Mouse (Mus musculus) heart, embryonic 16.5 days (tissue): Measurements from ENCODE around the gene Ckm. TPM values are rescaled to one million over a fixed set of nuclear protein-coding genes. Genes with fewer than 3 reads are reported as not detected.

Experiments used
- ATAC-seq: fragments of 200-750 bp; cut with Nextera tagmentation; replicated peaks from 2 replicates; pipeline ENCODE4 v1.8.0; 2017; ENCODE audit warnings: moderate number of reproducible peaks; ENCODE audit not compliant: insufficient read depth, low FRiP score; ENCODE audit errors: extremely low read depth
- H3K27ac ChIP-seq: fragments of 300-500 bp; sonication (generic); 2 replicates; pipeline ENCODE4 v1.5.1; 2014; ENCODE audit warnings: mild to moderate bottlenecking, low read length, control low read depth, moderate library complexity
- H3K27me3 ChIP-seq: fragments of 300-500 bp; sonication (generic); 2 replicates; pipeline ENCODE4 v1.6.1; 2014; ENCODE audit warnings: low read length, mixed read lengths; ENCODE audit not compliant: control insufficient read depth, insufficient read depth
- H3K36me3 ChIP-seq: fragments of 300-500 bp; sonication (generic); 2 replicates; pipeline ENCODE4 v1.6.1; 2014; ENCODE audit not compliant: control insufficient read depth, insufficient read depth
- H3K4me1 ChIP-seq: fragments of 300-500 bp; sonication (generic); 2 replicates; pipeline ENCODE4 v1.6.1; 2014; ENCODE audit warnings: low read length, mixed read lengths; ENCODE audit not compliant: control insufficient read depth, insufficient read depth
- H3K4me2 ChIP-seq: fragments of 300-500 bp; sonication (generic); 2 replicates; pipeline ENCODE4 v1.6.1; 2014; ENCODE audit warnings: low read depth, mild to moderate bottlenecking, control low read depth, low read length
- H3K4me3 ChIP-seq: fragments of 300-500 bp; sonication (generic); 2 replicates; pipeline ENCODE4 v1.5.1; 2014; ENCODE audit warnings: mild to moderate bottlenecking, control low read depth, low read length
- H3K9ac ChIP-seq: fragments of 300-500 bp; sonication (generic); 2 replicates; pipeline ENCODE4 v1.6.1; 2014; ENCODE audit warnings: low read length, control low read depth
- H3K9me3 ChIP-seq: fragments of 300-500 bp; sonication (generic); replicated peaks from 2 replicates; pipeline ENCODE4 v1.6.1; 2016; ENCODE audit warnings: low read length; ENCODE audit not compliant: control insufficient read depth
- WGBS: fragments of 180-500 bp; shearing (Covaris S2); extraction: QIAGEN DNeasy Blood & Tissue Kit; methylation state at CpG from one replicate; pipeline ENCODE4 v1.1.7; 2014; 5-methylcytosine and 5-hydroxymethylcytosine counted together
- polyA plus RNA-seq: library from polyadenylated mRNA; unstranded; fragments of >200 nt; fragmentation: Nextera tagmentation; extraction: Ambion mirVana; gene quantifications from 2 replicates; pipeline ENCODE4 v1.2.1, GENCODE M21; 2015

The Ckm gene
- polyA plus RNA-seq, 1 experiment from 2014 or later: 3,117 TPM

DNA sequence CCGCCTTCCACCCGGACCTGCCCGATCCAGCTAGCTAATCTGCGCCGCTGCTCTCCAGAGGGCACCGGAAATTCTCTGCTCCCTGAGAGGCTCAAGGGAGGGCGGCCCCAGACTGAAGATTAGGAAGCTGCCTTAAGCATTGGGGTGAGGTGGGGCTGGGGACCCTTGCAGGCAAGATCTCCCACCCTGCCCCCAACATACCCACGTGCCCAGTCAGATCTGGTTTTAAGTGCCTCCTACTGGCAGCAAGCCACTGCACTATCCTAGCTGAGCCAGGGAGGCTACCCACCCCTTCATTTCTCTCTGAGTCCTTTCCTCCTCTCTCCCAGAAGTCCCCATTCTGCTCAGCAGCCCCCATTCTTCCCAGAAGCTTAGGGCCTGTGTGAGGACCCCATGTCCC, 26.5 kb upstream of the Ckm start:
- no peak overlapping the region; the same call in 1 of the 2 replicates for H3K4me2 ChIP-seq
- peak overlapping the region; percentile 29; the same call in 1 of the 2 replicates for H3K9ac ChIP-seq
- H3K4me3 ChIP-seq: no peak overlapping the region
- no peak for ATAC-seq
- H3K36me3 ChIP-seq: peaks cover 26% of the 10 kb centered on the region
- H3K27ac ChIP-seq: peak overlapping the region; percentile 2
- H3K9me3 ChIP-seq: no peaks in the 10 kb centered on the region
- 48% methylated on average over 8 of the region's 8 CpGs for WGBS
- H3K4me1 ChIP-seq: peaks cover 13% of the 10 kb centered on the region
- no peaks in the 10 kb centered on the region for H3K27me3 ChIP-seq

DNA sequence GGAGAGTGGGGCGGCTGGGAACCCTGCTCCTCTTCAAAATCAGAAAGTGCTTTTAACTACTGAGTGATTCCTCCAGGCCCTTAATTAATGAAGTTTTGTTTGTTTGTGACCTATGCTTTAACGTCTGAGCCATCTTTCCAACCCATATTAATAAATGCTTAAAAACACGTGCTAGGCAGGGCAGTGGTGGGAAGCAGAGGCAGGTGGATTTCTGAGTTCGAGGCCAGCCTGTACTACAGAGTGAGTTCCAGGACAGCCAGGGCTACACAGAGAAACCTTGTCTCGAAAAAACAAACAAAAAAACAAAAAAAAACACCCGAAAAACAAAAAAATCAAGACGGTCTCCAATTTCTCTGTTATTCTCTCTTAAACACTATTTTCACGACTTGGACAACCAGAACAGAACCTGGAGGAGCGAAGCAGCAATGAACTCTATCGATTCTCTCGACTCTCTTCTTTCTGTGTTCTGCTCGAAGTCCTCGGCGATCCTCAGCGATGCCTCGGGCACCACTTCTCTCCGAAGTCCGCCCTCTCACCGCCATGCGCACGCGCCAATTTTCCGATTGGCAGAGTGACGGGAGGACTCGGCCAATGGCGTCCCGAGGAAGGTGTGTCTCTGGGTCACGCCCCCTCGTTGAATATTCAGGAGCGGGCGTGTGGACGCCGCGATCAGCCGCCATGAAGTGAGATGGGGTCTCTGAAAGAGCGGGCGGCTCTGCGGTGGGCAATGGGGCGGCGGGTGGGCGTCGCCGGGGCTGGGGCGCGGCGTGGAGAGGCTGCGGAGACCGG, 23.0 kb upstream of the Ckm start, which contains the start of gene Ercc2:
Gene Ercc2, plus strand, starts transcription at position 634 of the 789 bp plus-strand sequence.
- H3K27ac ChIP-seq: peak within 1 kb of the TSS; percentile 41; the same call in 1 of the 2 replicates
- H3K9ac ChIP-seq: peak within 1 kb of the TSS; percentile 84
- H3K4me2 ChIP-seq: peak within 1 kb of the TSS; percentile 84
- H3K4me1 ChIP-seq: peaks cover 17% of the 10 kb centered on the region
- H3K9me3 ChIP-seq: no peaks in the 10 kb centered on the region
- no peaks in the 10 kb centered on the region for H3K27me3 ChIP-seq
- WGBS: 5% methylated on average over 48 of the region's 48 CpGs
- H3K4me3 ChIP-seq: peak within 1 kb of the TSS; percentile 91
- H3K36me3 ChIP-seq: peaks cover 22% of the 10 kb centered on the region
- peak; percentile 96 for ATAC-seq

DNA sequence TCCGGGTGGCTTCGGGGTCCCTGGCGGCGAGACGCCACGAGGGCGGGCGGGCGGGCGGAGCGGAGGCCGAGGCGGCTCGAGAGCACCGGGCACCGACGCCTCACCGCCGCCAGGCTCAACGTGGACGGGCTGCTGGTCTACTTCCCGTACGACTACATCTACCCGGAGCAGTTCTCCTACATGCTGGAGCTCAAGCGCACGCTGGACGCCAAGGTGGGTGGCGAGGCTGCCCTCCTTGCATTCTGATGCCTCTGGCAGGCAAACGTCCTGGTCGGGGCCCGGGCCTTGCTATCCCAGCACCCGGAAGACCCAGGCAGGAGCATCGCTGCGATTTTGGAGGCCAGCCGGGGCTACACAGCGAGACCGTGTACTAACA, 22.4 kb upstream of the Ckm start:
- peak overlapping the region; percentile 91 for H3K4me3 ChIP-seq
- peak; percentile 34 for ATAC-seq
- no peaks in the 10 kb centered on the region for H3K27me3 ChIP-seq
- H3K4me2 ChIP-seq: peak overlapping the region; percentile 84
- peaks cover 17% of the 10 kb centered on the region for H3K4me1 ChIP-seq
- no peaks in the 10 kb centered on the region for H3K9me3 ChIP-seq
- H3K27ac ChIP-seq: peak overlapping the region; percentile 41; the same call in 1 of the 2 replicates
- WGBS: under 1% methylated on average over 29 of the region's 37 CpGs
- peak overlapping the region; percentile 84 for H3K9ac ChIP-seq
- peaks cover 25% of the 10 kb centered on the region for H3K36me3 ChIP-seq

DNA sequence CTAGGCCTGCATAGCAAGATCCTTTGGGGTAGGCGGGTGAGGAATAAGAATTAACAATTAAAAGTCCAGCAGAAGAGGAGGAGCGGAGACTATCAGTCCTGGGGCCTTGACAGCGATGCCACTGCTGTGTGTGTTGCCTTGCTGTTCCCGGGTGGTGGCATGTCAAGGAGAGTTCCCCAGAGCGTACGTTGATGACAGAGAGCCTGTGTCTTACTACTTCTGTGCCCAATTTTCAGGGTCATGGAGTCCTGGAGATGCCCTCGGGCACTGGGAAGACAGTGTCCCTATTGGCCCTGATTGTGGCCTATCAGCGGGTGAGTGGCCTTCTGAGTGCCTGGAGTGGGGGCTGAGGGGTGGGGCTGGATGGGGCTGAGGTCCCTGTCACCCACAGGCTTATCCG, 20.9 kb upstream of the Ckm start:
- Histone ChIP-seq H3K9me3 (no peaks in the 10 kb centered on the region), H3K36me3 (peaks cover 31% of the 10 kb centered on the region), H3K4me3 (no peak overlapping the region), H3K4me2 (no peak overlapping the region), H3K4me1 (peaks cover 7% of the 10 kb centered on the region), H3K27ac (no peak overlapping the region), H3K9ac (no peak overlapping the region), H3K27me3 (no peaks in the 10 kb centered on the region)
- no peak for ATAC-seq
- WGBS: 85% methylated on average over 9 of the region's 9 CpGs

DNA sequence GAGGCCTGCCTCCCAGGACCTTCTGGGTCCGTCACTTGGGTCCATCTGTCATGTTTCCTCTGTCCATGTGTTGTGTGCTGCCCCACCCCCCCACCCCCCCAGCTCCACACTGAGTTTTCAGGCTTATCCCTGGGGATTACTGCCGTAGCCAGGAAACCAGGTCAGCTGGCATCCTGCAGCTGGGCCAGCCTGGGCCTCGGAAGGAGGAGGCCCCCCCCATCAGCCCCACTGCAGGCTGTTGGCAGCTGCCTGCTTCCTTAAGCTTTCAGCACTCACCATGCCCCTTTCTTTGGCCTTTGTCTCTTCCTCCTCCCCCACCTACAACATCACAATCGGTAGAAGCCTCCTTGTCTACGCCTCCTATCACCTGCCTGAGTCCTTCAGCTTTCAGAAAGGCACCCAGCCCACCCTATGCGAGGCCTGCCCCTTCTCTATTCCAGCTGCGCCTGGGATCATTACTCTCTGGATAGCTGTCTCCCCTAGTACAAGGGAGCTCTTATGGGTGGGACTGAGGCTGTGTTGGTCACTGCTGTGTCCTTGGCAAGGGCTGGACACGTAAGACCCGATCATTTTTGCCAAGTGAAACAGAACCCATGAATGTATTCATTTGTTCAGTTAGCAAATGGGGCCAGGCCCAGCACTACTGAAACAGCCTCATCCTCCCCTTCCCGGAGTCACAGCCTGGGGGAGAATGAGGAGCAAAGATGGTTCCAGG, 15.7 kb upstream of the Ckm start:
- no peak overlapping the region for H3K4me2 ChIP-seq
- 68% methylated on average over 9 of the region's 10 CpGs for WGBS

DNA sequence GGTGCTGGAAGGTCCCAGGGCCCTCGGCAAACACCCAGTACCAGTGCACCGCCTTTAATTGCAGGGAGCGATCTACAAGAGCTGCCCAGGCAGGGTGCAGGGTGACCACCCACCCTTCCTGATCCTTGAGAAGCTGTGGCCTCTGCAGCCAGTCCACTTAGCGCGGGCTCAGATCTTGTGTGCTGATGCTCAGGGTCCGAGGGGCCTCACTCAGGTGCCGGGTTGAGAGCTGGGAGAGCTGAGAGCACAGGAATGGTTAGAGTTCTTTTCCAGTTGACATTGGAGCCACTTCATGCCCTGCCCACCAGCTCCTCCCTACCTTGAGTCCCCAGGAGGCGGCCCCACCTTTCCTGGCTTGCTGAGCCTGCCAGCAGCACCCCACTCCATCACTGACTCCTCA, 10.1 kb upstream of the Ckm start:
- Histone ChIP-seq H3K4me1 (no peaks in the 10 kb centered on the region), H3K4me2 (no peak overlapping the region), H3K36me3 (peaks cover 45% of the 10 kb centered on the region), H3K27ac (no peak overlapping the region), H3K4me3 (no peak overlapping the region), H3K9ac (no peak overlapping the region), H3K9me3 (no peaks in the 10 kb centered on the region), H3K27me3 (no peaks in the 10 kb centered on the region)
- ATAC-seq: no peak
- 86% methylated on average over 8 of the region's 8 CpGs for WGBS

More for the DNA sequence above, 15.7 kb upstream of the Ckm start:
- Histone ChIP-seq H3K27me3 (no peaks in the 10 kb centered on the region), H3K4me1 (no peaks in the 10 kb centered on the region), H3K27ac (no peak overlapping the region), H3K9me3 (no peaks in the 10 kb centered on the region), H3K4me3 (no peak overlapping the region), H3K36me3 (peaks cover 61% of the 10 kb centered on the region), H3K9ac (no peak overlapping the region)
- no peak for ATAC-seq

DNA sequence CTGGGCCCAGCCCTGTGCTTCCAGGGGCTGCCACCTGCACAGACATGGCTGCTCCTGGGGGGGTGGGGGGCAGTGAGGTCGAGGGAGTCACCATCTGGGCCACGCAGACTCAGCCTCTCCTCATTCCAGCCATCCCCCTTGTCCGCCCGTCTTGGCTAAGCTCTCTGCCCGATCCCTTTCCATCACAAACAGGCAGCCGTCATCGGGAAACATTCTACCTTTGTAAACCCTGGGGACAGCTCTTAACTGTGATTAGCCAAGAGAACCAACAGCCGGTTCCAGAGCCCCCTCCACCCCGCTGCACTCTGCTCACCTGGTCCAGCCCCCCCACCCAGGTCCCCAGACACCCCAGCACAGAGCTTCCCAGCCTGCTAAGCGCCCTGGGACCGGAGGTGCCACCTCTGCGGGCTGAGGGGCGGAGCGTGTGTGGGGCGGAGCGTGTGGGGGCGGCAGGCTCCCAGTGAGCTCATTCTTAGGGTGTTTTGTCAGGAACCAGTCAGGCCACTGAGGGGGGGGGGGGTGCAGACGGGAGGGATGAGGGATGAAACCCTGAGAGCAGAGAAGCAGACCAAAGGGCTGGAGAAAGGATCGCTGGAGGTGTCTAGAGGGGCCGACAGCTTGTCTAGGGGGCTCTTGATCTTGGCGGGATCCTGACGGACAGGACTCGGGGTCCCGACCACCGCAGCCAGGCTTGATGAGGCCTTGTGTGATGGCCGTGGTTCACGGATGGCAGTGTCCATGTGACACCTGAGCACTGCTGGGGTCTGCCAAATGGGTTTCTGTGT, 4.9 kb upstream of the Ckm start:
- no peak overlapping the region for H3K27ac ChIP-seq
- 2% methylated on average over 26 of the region's 27 CpGs for WGBS

DNA sequence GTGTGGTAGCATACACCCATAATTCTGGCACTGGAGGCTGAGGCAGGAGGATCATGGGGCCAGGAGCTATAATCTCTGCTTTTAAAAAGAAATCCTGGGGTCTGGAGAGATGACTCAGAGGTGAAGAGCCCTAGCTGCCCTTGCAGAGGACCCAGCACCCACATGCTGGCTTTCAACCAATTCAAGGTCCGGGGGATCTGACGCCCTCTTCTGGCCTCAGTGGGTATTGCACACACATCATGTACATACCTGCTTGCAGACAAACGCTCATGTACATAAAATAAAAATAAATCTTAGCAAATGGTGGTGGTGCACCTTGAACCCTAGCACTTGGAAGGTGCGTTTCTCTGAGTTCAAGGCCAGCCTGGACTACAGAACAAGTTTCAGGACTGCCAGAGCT, 3.6 kb upstream of the Ckm start:
- Histone ChIP-seq H3K27ac (no peak overlapping the region), H3K4me1 (peaks cover 6% of the 10 kb centered on the region), H3K27me3 (peaks cover 32% of the 10 kb centered on the region), H3K9me3 (peaks cover 5% of the 10 kb centered on the region), H3K36me3 (no peaks in the 10 kb centered on the region), H3K9ac (no peak overlapping the region), H3K4me2 (no peak overlapping the region), H3K4me3 (no peak overlapping the region)
- WGBS: 78% methylated on average over 4 of the region's 4 CpGs
- no peak for ATAC-seq

More for the DNA sequence above, 4.9 kb upstream of the Ckm start:
- H3K4me1 ChIP-seq: peaks cover 3% of the 10 kb centered on the region
- H3K4me2 ChIP-seq: peak overlapping the region; percentile 73
- peak overlapping the region; percentile 46 for H3K4me3 ChIP-seq
- H3K9me3 ChIP-seq: peaks cover 5% of the 10 kb centered on the region
- peaks cover 28% of the 10 kb centered on the region for H3K27me3 ChIP-seq
- ATAC-seq: peak; percentile 47
- peak overlapping the region; percentile 62 for H3K9ac ChIP-seq
- peaks cover 4% of the 10 kb centered on the region for H3K36me3 ChIP-seq
